Mouse (Mus musculus): ENCODE results near the gene Il15ra.
A peak's percentile ranks its signal among the peaks of the same experiment; 100 is the strongest.

The Il15ra gene

DNA sequence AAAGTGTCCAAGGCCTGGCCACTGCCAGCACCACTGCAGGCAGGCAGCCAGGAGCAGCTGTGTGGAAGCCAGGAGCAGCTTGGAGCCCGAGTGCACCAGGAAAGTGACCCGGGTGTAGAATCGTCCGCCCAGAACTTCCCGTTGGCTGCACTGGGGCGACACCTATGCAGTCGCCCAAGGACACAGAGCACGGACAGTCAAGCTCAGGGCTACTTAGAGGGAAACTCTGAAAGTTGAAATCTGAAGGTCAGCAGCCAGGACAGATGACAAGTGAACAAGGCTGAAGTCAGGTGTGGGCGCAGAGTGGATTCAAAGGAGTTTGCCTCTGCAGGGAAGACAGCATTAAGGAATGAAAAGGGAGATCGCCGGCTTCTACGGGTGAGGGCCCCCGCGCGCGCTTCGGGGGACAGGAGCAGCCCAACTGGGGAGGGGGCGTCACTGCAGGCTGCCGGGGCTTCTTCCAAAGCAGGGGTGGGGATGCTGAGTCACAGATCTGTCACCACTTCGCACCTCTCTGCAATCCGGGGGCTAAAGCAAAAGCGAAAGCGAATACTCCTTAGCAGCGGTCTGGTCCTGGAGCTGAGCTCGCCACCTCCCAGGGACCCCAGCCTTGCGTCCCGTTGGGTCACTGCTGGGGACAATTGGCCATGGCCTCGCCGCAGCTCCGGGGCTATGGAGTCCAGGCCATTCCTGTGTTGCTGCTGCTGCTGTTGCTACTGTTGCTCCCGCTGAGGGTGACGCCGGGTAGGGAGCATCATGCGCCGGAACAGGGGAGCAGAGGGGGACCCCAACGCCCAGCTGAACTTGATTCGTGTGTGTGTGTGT lies at the start of gene Il15ra:
Gene Il15ra, plus strand, starts transcription at position 90 of the 825 bp plus-strand sequence.
- peak; percentile 60 for DNase-seq (ENCODE audit: low read depth, low spot score)
- Histone ChIP-seq H3K36me3 (ENCODE audit: control insufficient read depth, insufficient read depth, low read length, poor library complexity, severe bottlenecking) (no peaks in the 10 kb centered on the region), H3K27me3 (ENCODE audit: control insufficient read depth, insufficient read depth, low read length, poor library complexity, severe bottlenecking) (no peaks in the 10 kb centered on the region)

DNA sequence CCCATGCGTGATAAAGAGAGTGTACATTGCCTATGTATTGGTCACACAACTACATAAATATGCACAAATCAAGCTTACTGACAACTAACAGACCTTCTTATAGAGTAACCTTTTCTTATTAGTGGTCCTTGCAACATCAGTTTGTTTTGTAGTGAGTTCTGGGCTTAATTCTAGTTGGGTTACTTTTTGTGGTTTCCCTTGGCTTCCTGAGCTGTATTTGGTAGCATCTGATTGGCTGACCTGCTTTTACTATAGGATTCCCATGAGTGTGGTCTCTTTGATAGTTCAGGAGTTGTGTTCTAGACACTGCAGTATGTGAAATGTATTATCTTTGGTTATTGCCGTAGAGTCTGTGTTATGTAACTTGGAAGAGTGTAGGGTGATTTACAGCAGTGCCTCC lies 47.5 kb upstream of the Il15ra start:
- no peaks in the 10 kb centered on the region for H3K27me3 ChIP-seq (ENCODE audit: control insufficient read depth, insufficient read depth, low read length, poor library complexity, severe bottlenecking)
- DNase-seq (ENCODE audit: low read depth, low spot score): no peak
- no peaks in the 10 kb centered on the region for H3K36me3 ChIP-seq (ENCODE audit: control insufficient read depth, insufficient read depth, low read length, poor library complexity, severe bottlenecking)

DNA sequence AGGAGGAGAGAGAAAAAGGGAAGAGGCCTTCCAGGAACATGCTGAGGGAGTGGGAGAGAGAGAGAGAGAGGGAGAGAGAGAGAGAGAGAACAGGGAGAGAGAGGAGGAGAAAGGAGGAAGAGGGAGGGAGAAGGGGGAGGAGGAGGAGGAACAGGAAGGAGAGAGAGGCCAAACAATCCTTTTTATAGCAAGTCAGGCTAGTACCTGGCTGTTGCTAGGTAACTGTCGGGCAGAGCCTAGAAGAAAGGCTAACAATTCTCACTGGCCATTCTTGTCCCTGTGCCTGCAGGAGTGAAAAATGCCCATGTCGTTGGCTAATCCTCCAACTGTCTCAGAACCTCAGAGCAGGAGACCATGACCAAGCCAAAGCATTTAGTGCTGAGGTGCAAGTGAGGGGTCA lies 45.8 kb upstream of the Il15ra start:
- DNase-seq (ENCODE audit: low read depth, low spot score): no peak
- Histone ChIP-seq H3K36me3 (ENCODE audit: control insufficient read depth, insufficient read depth, low read length, poor library complexity, severe bottlenecking) (no peaks in the 10 kb centered on the region), H3K27me3 (ENCODE audit: control insufficient read depth, insufficient read depth, low read length, poor library complexity, severe bottlenecking) (no peaks in the 10 kb centered on the region)

DNA sequence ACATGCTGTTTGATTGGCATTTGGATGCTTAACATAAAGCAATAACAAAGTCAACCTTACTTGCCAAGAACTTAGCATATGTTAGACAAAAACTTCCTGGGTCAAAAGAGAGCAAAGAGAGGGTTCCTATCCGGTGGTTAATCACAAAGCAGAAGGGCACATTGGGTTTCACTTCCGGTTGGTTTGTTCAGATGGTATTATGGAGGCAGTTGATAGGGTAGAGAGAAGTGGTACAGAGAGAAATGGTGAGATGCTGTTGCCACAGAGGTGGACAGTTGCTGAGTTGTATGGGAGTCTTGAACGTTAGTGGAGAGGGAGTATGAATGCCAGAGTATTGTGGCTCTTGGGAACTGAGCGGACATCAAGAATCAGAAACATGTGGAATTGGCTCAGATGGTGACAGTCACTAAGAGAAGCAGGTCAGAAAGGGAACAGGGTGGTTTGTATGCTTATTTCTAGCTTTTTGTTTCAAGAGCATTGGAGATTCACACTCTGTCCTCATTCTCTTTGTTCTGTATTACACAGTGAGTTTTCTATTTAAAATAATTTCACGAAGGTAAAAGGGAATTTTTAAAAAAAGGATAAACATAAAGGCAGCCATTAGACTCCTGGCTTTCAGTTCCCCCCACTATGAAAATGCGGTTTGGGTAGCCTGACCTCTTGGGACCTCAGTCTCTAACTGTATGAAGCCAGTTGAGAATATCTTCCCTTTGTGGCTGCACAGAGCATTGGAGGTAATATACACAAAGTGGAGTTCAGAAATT lies 42.8 kb upstream of the Il15ra start:
- no peaks in the 10 kb centered on the region for H3K27me3 ChIP-seq (ENCODE audit: control insufficient read depth, insufficient read depth, low read length, poor library complexity, severe bottlenecking)
- peak; percentile 74 for DNase-seq (ENCODE audit: low read depth, low spot score)
- no peaks in the 10 kb centered on the region for H3K36me3 ChIP-seq (ENCODE audit: control insufficient read depth, insufficient read depth, low read length, poor library complexity, severe bottlenecking)

DNA sequence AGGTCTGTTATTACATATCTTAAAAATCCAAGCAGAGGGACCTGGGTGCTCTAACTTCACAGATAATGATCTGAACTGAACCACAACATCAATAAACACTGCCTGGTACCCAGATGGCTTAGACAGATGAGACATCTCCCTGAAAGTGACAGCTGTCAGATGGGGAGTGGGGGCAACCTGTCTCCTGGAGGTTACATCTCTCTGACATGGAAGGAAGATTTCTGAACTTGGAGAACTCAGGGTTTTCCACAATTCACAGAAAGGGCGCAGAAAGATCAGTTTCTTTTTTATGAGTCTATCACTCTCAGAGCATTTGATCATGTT lies 42.2 kb upstream of the Il15ra start:
- H3K27me3 ChIP-seq (ENCODE audit: control insufficient read depth, insufficient read depth, low read length, poor library complexity, severe bottlenecking): no peaks in the 10 kb centered on the region
- H3K36me3 ChIP-seq (ENCODE audit: control insufficient read depth, insufficient read depth, low read length, poor library complexity, severe bottlenecking): no peaks in the 10 kb centered on the region
- no peak for DNase-seq (ENCODE audit: low read depth, low spot score)

DNA sequence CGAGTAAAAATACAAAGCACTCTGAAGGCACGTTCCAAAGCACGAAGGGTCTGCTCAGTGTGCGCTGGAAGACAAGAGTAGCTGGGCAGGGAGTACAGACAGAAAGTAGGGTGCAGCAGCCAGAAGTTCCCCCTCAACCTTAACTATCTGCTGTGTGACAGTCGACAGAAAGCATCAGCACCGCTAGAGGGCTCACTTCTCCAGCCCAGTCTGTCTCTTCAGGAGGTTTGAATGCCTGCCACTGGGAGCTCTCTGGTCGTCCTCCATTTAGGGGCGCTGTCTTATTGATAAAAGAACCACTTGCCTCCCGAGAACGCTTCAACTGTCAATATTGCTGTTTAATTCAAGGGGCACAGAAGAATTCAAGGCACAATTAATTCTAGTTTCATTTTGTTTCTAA lies 41.1 kb upstream of the Il15ra start:
- H3K27me3 ChIP-seq (ENCODE audit: control insufficient read depth, insufficient read depth, low read length, poor library complexity, severe bottlenecking): no peaks in the 10 kb centered on the region
- no peaks in the 10 kb centered on the region for H3K36me3 ChIP-seq (ENCODE audit: control insufficient read depth, insufficient read depth, low read length, poor library complexity, severe bottlenecking)
- peak; percentile 93 for DNase-seq (ENCODE audit: low read depth, low spot score)

DNA sequence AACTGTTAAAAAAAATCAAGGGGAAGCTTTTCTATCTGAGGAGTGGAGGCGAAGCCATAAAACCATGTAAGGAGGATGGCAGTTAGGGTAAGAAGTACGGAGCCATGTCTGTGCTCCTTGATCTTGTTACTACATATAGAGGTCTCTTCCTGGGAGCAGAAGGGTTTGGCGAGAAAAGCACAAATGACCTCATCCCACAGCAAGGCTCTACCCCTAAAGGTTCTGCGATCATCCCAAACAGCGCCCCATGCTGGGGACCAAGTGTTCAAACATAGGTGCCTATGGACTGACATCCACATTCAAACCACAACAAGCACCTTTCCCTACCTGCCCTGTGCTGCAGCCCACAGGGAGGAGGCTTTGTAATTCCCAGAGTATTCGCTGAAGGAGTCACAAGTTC lies 40.7 kb upstream of the Il15ra start:
- peak; percentile 47 for DNase-seq (ENCODE audit: low read depth, low spot score)
- Histone ChIP-seq H3K36me3 (ENCODE audit: control insufficient read depth, insufficient read depth, low read length, poor library complexity, severe bottlenecking) (no peaks in the 10 kb centered on the region), H3K27me3 (ENCODE audit: control insufficient read depth, insufficient read depth, low read length, poor library complexity, severe bottlenecking) (no peaks in the 10 kb centered on the region)

DNA sequence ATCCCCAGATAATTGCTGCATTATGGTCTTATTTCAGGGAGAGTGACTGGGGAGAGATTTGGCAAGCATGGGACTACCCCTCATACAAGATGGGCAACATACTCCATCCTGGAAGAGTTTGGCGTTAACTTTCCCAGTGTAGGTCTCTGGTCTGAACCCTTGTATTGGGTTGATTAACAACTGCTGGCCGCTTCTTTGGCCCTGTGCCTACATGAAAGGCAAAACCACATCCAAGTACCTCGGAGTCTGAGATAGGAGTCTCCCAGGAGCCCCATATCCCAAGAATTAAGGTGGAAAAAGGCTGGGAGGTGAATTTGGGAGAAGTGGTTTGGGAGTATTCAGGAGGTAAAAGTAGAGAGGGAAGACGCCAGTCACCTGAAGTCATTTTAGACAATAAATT lies 40.3 kb upstream of the Il15ra start:
- Histone ChIP-seq H3K27me3 (ENCODE audit: control insufficient read depth, insufficient read depth, low read length, poor library complexity, severe bottlenecking) (no peaks in the 10 kb centered on the region), H3K36me3 (ENCODE audit: control insufficient read depth, insufficient read depth, low read length, poor library complexity, severe bottlenecking) (no peaks in the 10 kb centered on the region)
- no peak for DNase-seq (ENCODE audit: low read depth, low spot score)

DNA sequence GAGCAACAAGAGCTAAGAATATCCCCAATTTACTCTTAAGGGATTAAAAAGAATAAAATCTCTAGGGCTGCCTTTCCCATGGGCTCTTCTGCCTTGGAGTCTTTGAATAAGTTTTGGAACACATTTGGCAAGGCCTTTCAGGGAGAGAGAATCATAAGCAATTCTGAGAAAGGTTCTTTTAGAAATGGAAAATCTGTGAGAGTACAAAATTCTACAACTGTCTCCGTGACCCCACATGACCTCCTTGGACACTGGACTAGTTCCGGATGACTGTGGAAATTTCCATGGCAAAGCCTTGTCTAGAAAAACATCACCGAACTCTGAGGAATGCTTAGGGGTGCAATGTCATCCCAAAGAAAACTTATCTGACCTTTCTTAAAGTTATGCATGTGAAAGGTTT lies 39.8 kb upstream of the Il15ra start:
- H3K27me3 ChIP-seq (ENCODE audit: control insufficient read depth, insufficient read depth, low read length, poor library complexity, severe bottlenecking): no peaks in the 10 kb centered on the region
- no peak for DNase-seq (ENCODE audit: low read depth, low spot score)
- H3K36me3 ChIP-seq (ENCODE audit: control insufficient read depth, insufficient read depth, low read length, poor library complexity, severe bottlenecking): no peaks in the 10 kb centered on the region

DNA sequence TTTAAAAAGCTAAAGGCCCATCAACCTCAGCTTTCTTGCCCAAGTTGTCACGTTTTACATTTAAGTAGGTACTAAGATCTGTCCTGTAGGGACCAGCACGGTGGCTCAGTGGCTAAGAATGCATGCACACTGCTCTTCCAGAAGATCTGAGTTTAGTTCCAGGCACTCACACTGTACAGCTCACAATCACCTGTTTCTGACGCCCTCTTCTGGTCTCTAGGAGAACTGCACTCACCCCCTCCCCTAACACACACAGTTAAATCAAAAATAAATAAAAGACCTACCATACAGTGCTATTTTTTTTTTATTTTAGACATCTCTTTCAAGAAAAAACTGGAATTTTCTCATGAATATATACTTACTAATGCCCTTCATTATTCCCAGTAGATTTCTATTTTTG lies 32.9 kb upstream of the Il15ra start:
- Histone ChIP-seq H3K27me3 (ENCODE audit: control insufficient read depth, insufficient read depth, low read length, poor library complexity, severe bottlenecking) (no peaks in the 10 kb centered on the region), H3K36me3 (ENCODE audit: control insufficient read depth, insufficient read depth, low read length, poor library complexity, severe bottlenecking) (no peaks in the 10 kb centered on the region)
- DNase-seq (ENCODE audit: low read depth, low spot score): peak; percentile 76

DNA sequence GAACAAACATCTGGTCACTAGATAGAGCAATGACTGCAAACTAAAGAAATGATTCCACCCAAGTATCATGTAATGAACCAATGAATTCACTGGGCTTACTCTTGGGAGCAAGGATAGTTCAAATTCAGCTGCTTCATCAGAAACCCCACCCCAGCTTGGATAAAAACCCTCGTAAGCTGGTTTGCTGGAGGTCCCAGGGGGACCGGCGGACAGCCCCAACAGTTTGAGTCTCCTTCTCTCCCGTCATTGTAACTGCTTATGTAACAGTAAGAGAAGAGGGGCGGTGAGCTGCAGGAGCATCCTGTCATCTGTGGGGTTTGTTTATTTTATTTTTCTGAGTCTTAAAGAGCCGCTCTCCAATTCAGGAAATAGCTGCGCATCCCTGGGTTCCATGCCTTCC lies 25.5 kb upstream of the Il15ra start:
- Histone ChIP-seq H3K27me3 (ENCODE audit: control insufficient read depth, insufficient read depth, low read length, poor library complexity, severe bottlenecking) (no peaks in the 10 kb centered on the region), H3K36me3 (ENCODE audit: control insufficient read depth, insufficient read depth, low read length, poor library complexity, severe bottlenecking) (no peaks in the 10 kb centered on the region)
- no peak for DNase-seq (ENCODE audit: low read depth, low spot score)

DNA sequence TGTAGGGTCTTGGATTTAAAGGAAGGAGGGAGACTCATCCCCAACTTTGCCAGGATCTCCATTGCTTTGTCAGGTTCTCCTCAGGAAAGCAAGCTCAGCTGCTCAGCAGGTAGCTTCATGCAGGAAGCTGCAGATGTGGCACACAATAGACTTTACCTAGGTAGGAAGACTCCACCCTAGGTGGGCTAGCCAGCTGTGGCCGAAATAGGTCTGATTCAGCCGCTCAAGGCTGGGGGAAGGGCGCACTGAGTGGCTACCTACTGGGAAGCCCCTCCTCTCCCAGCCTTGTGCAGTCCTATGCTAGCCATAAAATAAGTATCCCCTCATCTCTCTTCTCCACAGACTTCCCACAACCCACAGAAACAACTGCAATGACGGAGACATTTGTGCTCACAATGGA lies 22.4 kb upstream of the Il15ra start:
- no peaks in the 10 kb centered on the region for H3K27me3 ChIP-seq (ENCODE audit: control insufficient read depth, insufficient read depth, low read length, poor library complexity, severe bottlenecking)
- DNase-seq (ENCODE audit: low read depth, low spot score): no peak
- no peaks in the 10 kb centered on the region for H3K36me3 ChIP-seq (ENCODE audit: control insufficient read depth, insufficient read depth, low read length, poor library complexity, severe bottlenecking)

DNA sequence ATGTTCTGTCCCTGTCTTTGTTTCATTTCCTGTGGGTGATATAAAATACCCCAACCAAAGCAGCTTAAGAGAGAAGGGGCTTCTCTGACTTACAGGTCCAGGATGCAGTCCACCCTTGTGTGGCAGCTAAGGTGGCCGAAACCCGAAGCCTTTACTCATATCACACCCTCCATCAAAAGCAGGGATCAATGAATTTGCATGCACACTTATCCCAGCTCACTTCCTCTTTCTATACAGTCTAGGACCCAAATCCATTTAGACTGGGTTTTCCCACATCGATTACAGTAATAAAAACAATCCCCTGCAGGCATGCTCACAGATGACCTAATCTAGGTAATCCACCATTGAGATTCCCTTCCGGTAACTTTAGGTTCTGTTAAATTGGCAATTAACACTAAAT lies 18.6 kb upstream of the Il15ra start:
- Histone ChIP-seq H3K36me3 (ENCODE audit: control insufficient read depth, insufficient read depth, low read length, poor library complexity, severe bottlenecking) (no peaks in the 10 kb centered on the region), H3K27me3 (ENCODE audit: control insufficient read depth, insufficient read depth, low read length, poor library complexity, severe bottlenecking) (no peaks in the 10 kb centered on the region)
- DNase-seq (ENCODE audit: low read depth, low spot score): no peak

DNA sequence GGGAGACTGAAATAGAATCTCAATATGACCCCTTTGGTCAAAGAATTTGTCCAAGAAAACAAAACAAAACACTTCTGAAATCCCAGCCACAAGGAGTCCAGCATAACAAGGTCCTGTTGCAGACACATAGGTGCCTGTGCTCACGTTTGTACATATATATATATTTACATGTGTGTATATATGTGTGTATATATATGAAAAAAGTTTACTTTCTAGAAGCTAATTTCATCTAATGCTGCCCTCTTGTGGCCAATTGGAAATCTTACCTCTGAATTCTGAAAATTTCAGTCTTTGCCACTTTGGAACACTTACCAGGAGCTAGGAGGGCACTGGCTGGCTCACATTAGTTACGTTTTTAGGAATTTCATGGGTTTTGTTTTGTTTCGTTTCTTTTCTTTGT lies 17.7 kb upstream of the Il15ra start:
- DNase-seq (ENCODE audit: low read depth, low spot score): peak; percentile 68
- Histone ChIP-seq H3K36me3 (ENCODE audit: control insufficient read depth, insufficient read depth, low read length, poor library complexity, severe bottlenecking) (no peaks in the 10 kb centered on the region), H3K27me3 (ENCODE audit: control insufficient read depth, insufficient read depth, low read length, poor library complexity, severe bottlenecking) (no peaks in the 10 kb centered on the region)

DNA sequence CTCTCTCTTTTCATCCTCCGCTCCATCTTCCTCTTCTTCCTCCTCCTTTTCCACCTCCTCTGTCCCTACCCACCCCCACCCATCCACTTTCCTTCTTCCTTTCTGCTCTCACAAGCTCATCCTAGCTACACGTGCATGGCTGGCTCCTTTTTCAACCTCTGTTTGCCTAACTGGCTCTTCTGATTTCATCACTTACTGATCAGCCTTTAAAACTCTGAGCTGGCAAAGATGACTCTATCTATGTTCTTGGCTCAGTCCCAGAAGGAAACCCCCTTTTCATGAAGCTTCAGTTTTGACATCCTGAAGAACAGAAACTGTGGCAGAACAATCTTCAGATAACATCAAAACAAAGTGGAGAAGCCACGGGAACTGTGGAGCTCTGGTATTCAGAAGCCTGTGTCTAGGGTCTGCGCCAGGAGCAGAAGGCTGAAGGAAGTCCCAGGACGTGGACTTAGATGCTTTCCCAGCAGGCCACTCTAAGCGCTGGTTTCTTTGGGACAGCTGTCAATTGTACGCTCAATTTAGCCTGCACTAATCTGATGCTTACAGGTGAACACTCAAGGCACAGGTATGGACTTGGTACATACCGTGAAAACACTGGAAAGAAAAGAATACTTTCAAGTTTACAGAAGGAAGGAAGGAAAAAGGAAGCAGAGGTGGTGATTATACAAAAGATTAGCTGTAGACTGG lies 14.7 kb upstream of the Il15ra start:
- no peak for DNase-seq (ENCODE audit: low read depth, low spot score)
- Histone ChIP-seq H3K27me3 (ENCODE audit: control insufficient read depth, insufficient read depth, low read length, poor library complexity, severe bottlenecking) (no peaks in the 10 kb centered on the region), H3K36me3 (ENCODE audit: control insufficient read depth, insufficient read depth, low read length, poor library complexity, severe bottlenecking) (no peaks in the 10 kb centered on the region)
